Mouse (Mus musculus) left cerebral cortex, adult 18-20 months (tissue): ENCODE measurements around the gene Slco1c1. TPM values are rescaled to one million over a fixed set of nuclear protein-coding genes. Genes with fewer than 3 reads are reported as not detected.

Experiments used
- DNase-seq, 2 experiments: peaks; one replicate each; pipeline ENCODE4 v3.0.0; 2021 to 2022; ENCODE audit warnings: low spot score in 2 of 2, mixed read lengths in 1 of 2
- long read RNA-seq, 2 experiments: library from polyadenylated mRNA; stranded (forward); transcript quantifications; one replicate each; pipeline ENCODE4 v2.0.0; 2021
- total RNA-seq, 2 experiments: library from RNA; stranded (reverse); gene quantifications; 2 replicates each; pipeline ENCODE4 v1.2.3; 2021

Slco1c1 gene
- 10 to 100 TPM; 45.9 to 49.7 TPM for total RNA-seq
- long read RNA-seq, experiment 1, transcript Slco1c1-201 (15 exons, 3,178 nt) = major isoform, 80 of 103 reads
- long read RNA-seq, experiment 1, partial matches to known transcripts = 10 of 103 reads
- long read RNA-seq, experiment 1, other reads (novel, unspliced or antisense) = 12 of 103 reads
- long read RNA-seq, experiment 2, transcript Slco1c1-201 (15 exons, 3,178 nt) = major isoform, 55 of 62 reads
- long read RNA-seq, experiment 2, partial matches to known transcripts = 4 of 62 reads
- long read RNA-seq, experiment 2, other reads (novel, unspliced or antisense) = 3 of 62 reads

DNA sequence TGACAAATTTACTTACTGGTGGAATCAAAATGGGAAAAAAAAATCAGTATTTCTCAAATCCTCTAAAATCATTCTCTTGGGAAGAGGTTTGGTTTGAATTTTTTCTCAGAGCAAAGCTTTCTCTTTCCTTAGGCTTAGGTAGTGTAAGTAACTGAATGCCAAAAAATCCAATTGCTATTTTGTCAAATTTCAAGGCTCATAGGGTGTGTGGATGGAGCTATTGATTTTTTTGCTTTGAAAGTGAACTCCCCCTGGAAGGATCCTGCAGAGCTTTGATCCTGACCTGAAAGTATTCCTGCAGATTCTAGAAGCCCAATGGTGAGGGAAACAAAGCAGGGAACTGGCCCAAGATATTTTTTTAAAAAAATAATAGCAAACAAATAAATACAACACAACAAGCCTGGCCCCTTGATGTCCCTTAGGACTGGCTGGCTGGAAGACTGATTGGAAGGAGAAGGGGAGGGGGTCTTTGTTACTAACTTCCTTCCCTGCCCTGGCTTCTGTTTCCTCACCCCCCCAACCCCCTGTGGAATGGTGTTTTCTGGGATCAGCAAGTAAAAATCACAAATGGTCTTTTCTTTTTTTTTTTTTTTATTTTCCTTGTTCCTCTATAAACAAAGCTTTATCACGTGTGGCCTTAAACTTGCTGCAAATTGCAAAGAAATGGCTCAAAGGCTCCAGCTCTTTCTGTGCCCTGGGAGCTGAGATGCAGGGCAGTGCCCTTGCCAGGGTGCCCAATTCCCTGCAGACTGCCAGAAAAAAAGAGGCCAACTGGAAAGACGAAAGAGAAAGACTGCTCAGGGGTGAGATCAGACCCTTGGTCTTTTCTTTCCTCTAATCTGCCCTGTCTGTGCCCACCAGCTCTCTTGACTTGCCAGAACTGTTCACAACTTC lies at the start of gene Slco1c1:
Gene Slco1c1, plus strand, starts transcription at position 622 of the 894 bp plus-strand sequence.
- DNase-seq = no peak

DNA sequence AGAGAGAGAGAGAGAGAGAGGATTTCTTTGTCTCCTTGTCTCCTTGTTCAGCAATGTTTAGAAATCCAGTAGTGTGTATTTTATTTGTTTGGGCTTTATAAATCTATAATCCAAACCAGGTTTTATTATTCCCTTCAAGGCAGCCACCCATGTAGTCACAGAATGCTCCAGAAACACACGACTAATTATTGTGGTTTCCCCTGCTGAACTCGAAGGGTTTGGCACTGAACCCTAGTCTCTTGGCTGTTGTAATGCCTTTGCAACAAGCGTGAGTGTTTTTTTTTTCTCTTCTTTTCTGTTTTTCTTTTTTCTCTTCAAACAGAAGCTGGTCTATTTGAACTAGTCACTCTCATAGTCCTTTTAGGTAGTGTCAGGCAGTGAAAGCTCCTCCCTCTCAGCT lies 49.5 kb upstream of the Slco1c1 start:
- DNase-seq = no peak

DNA sequence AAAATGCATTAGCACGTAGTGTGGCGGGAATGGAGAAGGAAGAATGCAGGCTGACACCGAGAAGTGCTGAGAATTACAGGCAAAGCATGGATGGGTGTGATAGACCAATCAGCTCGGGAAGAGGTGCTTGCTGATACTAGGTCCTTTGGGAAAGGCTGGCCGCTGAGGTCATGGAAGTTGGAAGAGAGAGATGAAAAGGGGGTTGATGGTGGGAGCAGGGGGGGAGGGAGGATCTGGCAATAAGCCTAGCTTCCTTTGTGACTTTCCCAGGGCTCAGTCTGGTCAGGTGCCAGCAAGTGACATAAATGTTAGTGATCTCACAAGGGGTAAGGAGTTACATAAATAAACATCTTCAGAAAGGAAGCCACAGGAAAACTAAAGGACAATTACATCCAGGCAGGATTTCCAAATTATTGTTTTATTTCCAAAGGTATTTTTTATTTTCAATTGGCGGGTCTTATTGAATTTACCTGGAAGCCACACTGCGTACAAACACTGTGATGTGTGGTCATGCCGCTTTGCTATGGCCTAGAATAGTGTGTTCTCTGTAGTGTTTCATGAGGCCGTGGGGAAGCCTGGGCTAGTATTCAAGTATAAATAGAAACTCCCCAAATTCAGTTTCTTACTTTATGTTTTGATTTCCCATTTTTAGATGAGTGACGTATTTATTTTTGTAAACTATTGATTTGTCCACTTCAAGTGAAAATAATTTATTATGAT lies 38.7 kb upstream of the Slco1c1 start:
- DNase-seq = no peak

DNA sequence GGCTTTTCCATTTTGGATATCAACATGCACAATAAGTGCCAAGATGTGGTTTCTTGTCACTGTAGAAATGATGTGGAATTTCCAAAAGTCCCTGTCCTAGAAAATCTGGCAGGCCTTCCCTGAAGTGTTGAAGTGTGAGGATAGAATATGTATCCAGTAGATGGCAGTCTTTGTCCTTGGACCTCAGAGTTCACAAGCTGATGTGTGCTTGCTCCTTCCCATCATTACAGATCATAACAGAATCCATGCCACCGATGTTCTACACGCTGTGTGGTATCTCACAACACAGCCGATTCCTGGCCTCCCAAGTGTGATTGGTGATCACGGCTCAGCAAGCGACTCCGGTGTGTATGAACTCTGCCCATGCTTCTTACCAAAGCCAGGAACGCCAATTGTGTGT lies 36.9 kb upstream of the Slco1c1 start:
- peak in 1 of 2 experiments; percentile 8 for DNase-seq

DNA sequence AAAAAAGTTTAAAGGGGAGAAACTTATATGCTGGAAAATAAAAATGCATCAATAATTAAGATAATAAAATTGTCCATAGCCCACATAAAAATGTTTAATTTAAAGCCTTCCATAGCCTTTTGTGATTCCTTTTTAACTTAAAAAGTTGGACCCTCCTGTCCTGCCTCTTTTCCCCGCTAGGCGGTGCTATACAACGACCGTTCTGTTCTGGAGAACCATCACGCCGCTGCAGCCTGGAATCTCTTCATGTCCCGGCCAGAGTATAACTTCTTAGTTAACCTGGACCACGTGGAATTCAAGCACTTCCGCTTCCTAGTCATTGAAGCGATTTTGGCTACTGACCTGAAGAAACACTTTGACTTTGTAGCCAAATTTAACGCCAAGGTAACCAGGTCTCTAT lies 35.5 kb upstream of the Slco1c1 start:
- peak; percentile 41 to 59 for DNase-seq

DNA sequence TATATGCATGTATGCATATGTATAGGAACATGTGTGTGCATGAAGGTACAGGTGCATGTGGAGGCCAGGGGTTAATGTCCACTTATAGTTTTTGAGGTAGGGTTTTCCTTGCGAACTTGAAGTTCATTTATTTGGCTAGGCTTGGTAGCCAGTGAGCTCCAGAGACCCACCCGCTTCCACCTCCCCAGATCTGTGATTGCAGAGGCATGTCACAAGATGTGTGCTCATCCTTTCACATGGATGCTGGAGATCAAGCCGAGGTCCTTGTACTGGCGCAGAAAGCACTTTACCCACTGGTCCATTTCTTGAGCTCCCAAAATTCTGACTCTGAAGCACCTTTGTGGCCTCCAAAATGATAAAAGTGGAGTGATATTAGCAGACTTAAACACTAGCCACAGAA lies 29.3 kb upstream of the Slco1c1 start:
- no peak for DNase-seq

DNA sequence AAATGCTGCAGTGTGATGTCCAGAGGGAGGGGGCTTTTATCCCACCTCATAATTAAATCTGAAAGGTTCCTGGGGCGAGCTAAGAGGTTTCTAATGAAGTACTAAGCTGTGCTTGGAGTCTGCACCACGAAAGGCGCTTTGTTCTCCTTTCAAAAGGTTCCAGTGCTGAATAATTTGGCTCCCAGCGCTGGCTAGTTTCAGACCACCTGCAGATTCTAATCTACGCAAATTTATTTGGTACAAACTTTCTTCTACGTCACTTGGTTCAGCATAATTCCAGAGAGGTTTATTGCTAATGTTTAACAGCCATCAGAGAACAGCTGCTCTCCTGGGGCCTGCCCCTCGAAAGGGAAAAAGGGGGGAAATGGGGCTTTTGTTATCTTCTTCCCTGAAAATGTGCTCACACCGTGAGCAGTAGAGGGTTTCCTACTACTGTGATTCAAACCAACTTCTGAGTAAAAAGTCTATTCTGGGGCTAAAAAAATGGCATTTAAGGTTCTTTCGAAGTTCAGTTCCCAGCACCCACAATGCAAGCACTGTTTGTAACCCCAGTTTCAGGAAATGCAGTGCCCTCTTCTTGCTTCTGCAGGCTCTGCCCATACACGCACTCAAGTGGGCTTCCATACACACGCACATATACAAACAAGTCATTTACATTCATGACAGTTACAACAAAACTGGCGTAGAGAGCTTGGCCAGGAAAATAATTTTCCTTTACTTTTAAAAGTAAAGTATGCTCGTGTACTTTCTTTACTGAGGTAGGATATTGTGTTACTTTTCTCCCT lies 28.3 kb upstream of the Slco1c1 start:
- no peak for DNase-seq

DNA sequence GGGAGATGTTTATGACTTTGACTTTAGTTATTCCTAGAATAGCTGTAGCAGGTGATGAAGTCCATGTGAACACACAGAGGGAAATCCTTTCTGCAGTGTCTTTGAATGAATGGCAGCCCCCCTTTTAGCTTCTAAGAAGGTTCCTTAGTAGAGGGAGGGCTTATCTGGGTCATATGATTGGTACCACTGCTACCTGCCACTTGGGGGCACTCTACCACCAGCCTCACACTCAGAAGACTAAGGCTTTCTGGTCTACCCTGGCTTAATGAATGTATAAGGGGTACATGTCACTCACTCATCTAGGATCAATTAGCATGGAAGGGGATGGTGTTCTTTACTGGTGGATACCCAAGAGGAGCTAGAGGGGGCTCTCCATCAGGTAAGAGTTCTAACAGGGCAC lies 24.7 kb upstream of the Slco1c1 start:
- no peak for DNase-seq

DNA sequence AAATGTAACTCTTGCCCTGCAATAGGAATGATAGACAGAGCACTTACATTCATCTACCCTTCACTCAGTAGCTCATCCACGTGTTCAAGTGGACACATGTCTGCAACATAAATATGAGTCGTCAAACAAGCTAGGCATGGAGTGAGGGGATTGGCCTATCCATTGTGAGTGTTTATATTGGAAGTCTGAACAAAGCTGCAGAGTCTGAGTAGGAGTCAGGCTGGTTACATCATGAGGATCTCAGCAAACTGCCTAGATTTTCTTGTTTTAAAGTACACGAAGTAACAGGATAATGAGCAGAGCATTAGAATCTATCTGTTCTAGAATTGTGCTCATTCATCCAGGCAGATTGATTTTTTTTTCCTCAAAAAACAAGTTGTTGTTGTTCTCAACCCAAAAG lies 23.0 kb upstream of the Slco1c1 start:
- peak in 1 of 2 experiments; percentile 9 for DNase-seq

DNA sequence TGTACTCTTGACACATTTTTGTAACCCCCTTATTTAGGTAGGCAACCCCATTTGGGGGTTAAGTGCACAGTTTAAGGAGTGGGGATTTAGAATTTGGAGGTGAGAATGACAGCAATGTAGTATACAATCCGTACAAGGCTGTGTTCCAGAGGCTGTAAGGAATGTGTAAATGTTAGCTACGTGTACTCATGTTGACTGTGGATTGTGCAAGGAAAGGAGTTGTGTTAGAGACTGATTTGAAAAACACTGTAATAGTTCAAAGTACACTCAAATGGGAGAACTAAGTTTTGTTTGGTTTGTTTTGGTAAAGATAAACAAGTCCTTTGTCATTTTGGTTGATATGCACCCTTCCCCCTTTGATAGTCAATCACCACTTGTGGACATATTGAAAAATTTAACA lies 1.6 kb upstream of the Slco1c1 start:
- no peak for DNase-seq

DNA sequence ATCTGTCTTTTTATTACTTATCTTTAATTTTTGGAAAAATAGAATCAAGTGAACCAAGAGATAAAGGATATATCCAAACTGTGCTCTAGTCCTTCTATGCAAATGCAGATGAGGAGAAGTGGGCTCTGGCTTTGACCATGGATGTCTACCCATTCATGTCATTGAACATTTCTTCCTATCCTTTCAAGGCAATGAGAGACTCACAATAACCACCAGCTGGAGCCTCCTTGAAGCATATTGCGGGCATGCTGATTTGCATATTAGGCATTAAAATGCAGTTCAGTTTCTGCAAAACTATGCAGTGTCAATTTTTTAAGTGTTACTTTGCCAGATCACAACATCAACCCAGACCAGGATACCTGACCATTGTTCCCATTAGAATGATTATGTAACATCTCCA lies 1.6 kb downstream of the Slco1c1 start:
- DNase-seq = no peak

DNA sequence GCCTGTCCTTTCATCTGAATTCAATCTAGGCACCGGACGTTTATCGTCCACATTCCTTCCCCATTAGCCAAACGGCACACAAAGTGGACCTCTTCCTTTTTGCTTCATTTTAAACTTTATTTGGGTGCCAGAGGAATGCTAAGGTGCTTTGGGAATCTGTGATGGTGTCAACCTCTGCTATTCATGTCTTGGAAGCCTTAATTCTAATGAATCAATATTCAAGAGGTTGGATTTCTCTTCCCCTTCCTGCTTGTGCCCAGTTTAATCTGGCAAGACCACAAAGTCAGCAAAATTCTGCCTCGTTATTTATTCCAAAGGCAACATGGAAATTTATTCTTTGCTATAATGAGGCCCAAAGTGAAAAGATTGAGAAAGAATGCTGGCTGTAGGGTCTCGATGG lies 6.7 kb downstream of the Slco1c1 start:
- DNase-seq = no peak

DNA sequence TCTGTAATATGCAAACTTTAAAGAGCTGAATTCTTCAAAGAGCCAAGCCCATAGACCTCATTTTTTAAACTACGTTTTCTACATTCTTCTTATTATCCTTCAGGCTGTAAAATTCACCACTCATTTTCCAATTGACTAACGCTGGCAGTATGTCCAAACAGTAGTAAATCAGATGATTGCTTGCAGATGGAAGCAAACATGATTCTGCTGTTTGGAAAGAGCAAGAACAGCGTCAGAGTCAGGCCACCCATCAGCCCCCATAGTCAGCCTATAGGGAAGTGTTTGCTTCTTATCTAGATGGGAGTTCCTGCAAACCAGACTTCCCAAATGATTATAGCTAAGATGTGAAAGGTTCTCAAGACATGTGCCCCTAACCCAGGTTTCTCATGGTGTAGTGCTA lies 13.1 kb downstream of the Slco1c1 start:
- no peak for DNase-seq

DNA sequence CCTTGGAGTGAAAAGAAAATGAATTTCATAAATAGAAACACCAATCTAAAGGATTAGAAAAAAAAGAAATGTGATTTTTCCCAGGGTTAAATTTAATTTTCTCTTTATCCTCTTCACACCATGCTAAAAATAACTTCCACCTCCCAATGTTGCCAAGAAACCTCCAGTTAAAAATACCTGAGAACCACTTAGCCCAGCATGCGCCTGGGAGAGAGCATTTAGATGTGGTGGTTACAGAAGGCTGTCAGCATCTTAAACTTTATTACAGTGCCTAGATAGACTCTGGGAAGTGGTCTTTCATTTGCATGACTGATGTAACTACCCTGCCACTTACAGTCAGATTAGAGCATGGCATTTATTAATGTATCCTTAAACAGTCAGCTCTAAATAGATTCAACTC lies 17.0 kb downstream of the Slco1c1 start:
- no peak for DNase-seq

DNA sequence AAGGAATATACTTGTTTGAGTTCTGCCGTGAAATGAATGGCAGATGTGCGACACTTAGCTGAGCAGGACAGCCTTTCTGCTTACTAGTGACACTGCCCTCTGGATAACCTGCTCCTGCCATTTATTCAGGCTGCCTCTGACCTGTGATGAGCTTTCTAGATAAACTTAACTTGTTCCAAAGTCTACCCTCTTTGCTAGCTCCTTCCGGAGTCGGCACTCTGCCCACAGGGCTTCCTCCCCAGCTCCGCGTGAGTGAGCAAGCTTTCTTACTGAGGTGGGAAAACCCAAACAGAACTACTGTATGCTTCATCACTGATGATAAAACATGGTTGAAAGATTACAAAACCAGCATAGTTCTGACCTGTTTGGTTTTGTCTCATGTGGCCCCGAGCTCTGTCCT lies 19.2 kb downstream of the Slco1c1 start:
- DNase-seq = no peak

DNA sequence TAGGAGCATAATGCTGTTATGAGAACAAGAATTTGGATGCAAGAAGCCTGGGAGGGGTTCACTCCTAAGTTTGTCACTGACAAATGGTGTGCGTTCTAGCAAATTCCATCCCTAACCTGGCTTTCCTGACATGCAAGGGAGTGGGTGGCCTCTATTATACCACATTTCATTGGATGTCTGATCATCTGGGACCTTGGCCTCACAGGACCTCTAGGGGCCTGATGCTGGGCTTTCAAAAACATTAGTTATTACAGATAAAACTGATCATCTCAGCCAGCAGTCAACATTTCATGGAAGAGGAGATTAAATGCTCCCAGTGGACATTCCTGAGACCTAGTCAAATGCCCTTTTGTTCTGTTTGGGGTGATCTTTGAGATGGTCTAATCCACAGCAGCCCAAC lies 34.0 kb downstream of the Slco1c1 start:
- DNase-seq = no peak

DNA sequence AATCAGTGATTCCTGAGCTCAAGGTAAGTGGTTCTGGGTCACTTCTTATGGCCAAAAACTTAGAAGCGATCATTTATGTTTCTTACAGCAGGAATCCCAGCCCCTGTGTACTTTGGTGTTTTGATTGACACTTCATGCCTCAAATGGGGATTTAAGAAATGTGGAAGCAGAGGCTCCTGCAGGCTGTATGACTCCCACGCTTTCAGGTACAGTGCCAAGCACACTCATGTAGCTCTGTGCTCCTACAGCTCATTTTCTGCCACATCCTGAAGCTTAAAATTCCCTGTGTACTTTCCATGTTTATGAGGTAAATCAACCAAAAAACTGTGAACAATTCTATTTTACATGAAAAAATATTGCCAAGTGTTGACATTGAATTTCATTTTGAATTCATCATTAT lies 43.2 kb downstream of the Slco1c1 start:
- DNase-seq = peak in 1 of 2 experiments; percentile 11

DNA sequence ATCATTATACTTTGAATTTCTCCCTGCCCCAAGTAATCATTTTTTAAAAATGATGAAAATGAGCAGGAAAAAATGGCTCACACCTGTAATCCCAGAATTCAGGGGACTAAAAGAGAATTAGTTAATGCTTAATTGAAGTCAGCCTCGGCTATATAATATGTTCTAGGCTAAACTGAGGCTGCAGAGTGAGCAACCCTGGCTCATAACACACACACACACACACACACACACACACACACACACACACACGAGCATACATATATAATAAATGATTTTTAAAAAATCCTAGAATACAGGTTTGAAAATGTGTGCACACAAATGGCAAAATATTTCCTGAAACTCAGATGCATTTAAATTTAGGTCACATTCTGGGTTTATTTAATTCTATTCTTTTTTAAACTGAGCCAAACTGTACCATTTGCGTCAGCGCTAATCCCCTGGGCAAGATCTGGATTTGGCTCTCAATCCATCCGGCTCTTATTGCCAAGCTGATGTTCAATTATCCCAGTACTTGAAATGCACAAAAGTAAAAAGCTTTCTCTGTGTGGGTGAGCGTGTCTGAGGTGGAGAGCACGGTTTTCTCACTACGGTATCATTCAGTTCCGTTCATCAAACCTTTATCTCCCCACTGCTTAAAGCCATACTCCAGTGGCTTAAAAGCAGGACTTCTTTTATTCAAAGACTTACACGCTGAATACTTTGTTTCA lies 43.8 kb downstream of the Slco1c1 start:
- peak; percentile 9 to 10 for DNase-seq

DNA sequence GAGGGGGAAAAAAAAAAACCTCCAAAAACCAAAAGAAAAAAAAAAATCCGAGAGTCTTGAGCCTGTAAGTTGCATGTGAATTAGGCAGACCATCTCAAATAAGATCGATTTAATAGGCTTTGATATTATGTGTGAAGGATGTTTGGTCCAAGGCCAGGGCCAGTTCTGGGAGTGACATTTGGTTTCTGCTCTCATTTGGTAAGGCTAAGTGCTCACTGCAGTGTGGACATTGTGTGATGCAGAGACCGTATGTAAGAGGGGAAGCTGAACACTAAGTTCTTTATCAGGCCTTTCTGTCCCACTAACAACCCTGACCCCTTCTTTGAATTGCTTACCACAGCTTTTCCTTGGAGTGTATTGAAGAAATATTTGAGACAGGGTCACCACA lies 44.4 kb downstream of the Slco1c1 start:
- DNase-seq = no peak

DNA sequence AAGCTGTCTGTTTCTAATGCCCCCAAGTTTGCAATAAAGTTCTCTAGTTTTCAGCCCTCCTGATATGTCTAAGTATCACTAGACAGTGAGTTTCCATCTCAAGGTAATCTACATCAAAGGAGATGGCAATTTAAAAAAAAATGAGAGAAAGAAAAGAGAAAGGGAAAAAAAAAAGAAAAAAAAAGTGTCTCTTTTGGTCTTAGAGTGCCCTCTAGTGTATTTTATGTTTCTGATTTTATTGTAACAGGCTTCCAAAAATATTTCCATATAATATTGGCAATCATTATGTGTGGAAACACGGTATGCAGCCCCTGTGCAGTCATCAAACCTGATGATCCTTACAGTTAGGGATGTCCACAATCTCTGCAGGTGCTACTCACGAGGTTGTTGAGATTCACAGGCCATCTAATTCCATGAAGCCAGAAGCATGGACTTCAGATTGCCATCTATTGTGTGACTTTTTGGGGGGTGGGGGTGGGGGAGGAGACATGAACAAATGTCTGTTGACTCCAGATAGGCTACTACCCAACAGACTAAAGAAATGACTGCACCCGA lies 52.6 kb downstream of the Slco1c1 start:
- no peak for DNase-seq
